Comparison of ENCODE assay signal across 8 mouse cellular contexts in the genomic region with DNA sequence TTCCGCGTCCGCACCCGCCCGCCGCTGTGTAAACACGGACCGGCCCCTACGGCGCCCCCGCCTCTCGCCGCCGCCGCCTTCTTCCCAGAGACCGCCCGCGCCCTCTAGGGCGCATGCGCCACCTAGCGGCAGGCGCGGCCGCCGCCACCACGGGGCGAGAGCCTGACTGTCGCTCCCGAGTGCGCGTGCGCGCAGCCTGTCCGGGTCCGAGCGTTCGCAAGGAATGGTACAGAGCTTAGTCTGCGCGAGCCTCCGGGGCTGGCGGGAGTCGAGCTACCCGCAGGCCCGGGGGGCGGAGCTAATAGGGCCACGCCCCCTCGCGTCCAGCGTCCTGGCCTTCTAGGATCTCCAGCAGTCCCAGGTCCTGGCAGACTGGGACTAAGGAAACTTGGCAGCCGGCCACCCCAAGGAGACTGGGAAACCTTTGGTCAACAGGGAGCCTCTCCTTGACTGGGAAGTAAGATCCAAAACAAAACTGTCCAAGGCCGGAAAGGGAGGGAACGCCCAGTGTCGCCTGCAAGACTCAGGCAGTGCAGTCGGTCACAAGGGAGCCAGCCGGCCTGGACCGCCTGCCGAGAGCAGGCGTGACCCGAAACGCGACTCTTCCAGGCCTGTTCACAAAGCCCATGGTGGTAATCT. TPM values are rescaled to one million over a fixed set of nuclear protein-coding genes. Genes with fewer than 3 reads are reported as not detected.
DNase-seq lines count a peak whose midpoint lies in the region; ATAC-seq lines count a peak whose summit lies in the region.

Gene Fcho2 (minus strand): TSS at position 303 of the 639 bp plus-strand sequence.

- ATAC-seq in hindbrain, embryonic 13.5 days (ENCODE audit: low FRiP score), result peak; percentile 96

- no peaks in the 10 kb centered on the region for H3K9me3 ChIP-seq in hindbrain, embryonic 13.5 days

- H3K4me1 ChIP-seq in hindbrain, embryonic 13.5 days (replicated peaks), result peaks cover 15% of the 10 kb centered on the region

- peak within 1 kb of the TSS; percentile 93 for H3K9ac ChIP-seq in hindbrain, embryonic 13.5 days

- H3K4me2 ChIP-seq in hindbrain, embryonic 13.5 days, result peak within 1 kb of the TSS; percentile 62

- H3K27me3 ChIP-seq in hindbrain, embryonic 13.5 days, result no peaks in the 10 kb centered on the region

- H3K36me3 ChIP-seq in hindbrain, embryonic 13.5 days, result no peaks in the 10 kb centered on the region

- peak within 1 kb of the TSS; percentile 92 for H3K4me3 ChIP-seq in hindbrain, embryonic 13.5 days

- WGBS in hindbrain, embryonic 13.5 days, result 0% methylated on average over 55 of the region's 61 CpGs

- DNase-seq in NIH3T3 (ENCODE audit: low read depth), result peak; percentile 98
- peak; percentile 96 to 98 for DNase-seq in cerebellum, postnatal 10 days
- DNase-seq in frontal cortex, postnatal 14 days (ENCODE audit: low spot score in 2 of 2), result peak; percentile 94
- peak; percentile 91 to 98 for DNase-seq in layer of hippocampus, postnatal 25 days (ENCODE audit: extremely low spot score in 1 of 2, low spot score in 1 of 2)
- peak; percentile 98 for DNase-seq in lung, postnatal 25 days (ENCODE audit: low spot score)
- peak; percentile 98 for DNase-seq in retina, embryonic 14.5 days (ENCODE audit: low spot score)
- DNase-seq in thymus, postnatal 4 days, result peak; percentile 97

- peak within 1 kb of the TSS; percentile 95 for H3K27ac ChIP-seq in hindbrain, embryonic 13.5 days

RNA-seq across cellular contexts. Expression of gene Fcho2, which starts in this region (rescaled TPM):
- polyA plus RNA-seq in hindbrain, embryonic 13.5 days (2015; fragmentation: Nextera tagmentation; extraction: Ambion mirVana), result 29.4 and 31.4 TPM in 2 replicates
- 10 to 100 TPM; 33.7 to 39.7 TPM for total RNA-seq in layer of hippocampus, postnatal 25 days (2021)

Comparison
In these comparisons a context has a peak if more than half of its experiments do, and no peak if none do; other contexts are left out.
1. Peak in every context shown above with its lines: DNase-seq, ATAC-seq, H3K4me3 ChIP-seq and H3K27ac ChIP-seq.